In genomic region chrX:50600262-50600661, GRCm38 (mm10) we compare ENCODE assay signal across 8 mouse cellular contexts.
A peak's percentile ranks its signal among the peaks of the same experiment; 100 is the strongest.
DNase-seq lines count a peak whose midpoint lies in the region; ATAC-seq and TF ChIP-seq lines count a peak whose summit lies in the region.
"Not testable (repeated sequence)": the region's sequence is repeated elsewhere in the genome, so short reads cannot be mapped to it uniquely, and the experiment has no call there.

No protein-coding gene starts in this region.

- not testable (repeated sequence) for H3K9me3 ChIP-seq in ES-E14 (ENCODE audit: control insufficient read depth, insufficient read depth, low read depth, low read length); forebrain, postnatal 0 days (ENCODE audit: low read length); hindbrain, embryonic 11.5 days (ENCODE audit: control insufficient read depth, low read length); kidney, postnatal 0 days (replicated peaks; ENCODE audit: low read length); liver, postnatal 0 days (ENCODE audit: low read length); midbrain, postnatal 0 days (ENCODE audit: low read length); stomach, embryonic 15.5 days

- H3K27ac ChIP-seq in ES-E14 (ENCODE audit: insufficient read depth, low read depth, low read length, poor library complexity, severe bottlenecking); hindbrain, embryonic 11.5 days (ENCODE audit: low read depth, low read length); kidney, postnatal 0 days; liver, postnatal 0 days (ENCODE audit: low read depth); stomach, embryonic 15.5 days: not testable (repeated sequence)
- H3K27ac ChIP-seq in forebrain, postnatal 0 days (ENCODE audit: low read depth, low read length) = peak overlapping the region; percentile 75
- peak overlapping the region; percentile 62; the same call in 1 of the 2 replicates for H3K27ac ChIP-seq in midbrain, postnatal 0 days (ENCODE audit: low read depth, low read length)

- in situ Hi-C loops in ES-E14 (cut with MboI; ENCODE audit: low sequenced_read_pairs in 2 of 2, unreplicated experiment in 2 of 2) = not testable (repeated sequence)

- not testable (repeated sequence) for DNase-seq in ES-E14 (ENCODE audit: low read depth, low spot score)
- DNase-seq in embryo, embryonic 10.5 days (ENCODE audit: low spot score) = peak; percentile 81
- DNase-seq in forebrain, postnatal 0 days = peak; percentile 87
- peak; percentile 79 for DNase-seq in hindbrain, embryonic 11.5 days (ENCODE audit: low spot score)
- peak; percentile 31 for DNase-seq in kidney, postnatal 0 days (ENCODE audit: low spot score)
- DNase-seq in liver, postnatal 0 days = peak; percentile 53
- DNase-seq in midbrain, postnatal 0 days (ENCODE audit: low spot score) = peak; percentile 83

- peak; percentile 77 for ATAC-seq in forebrain, postnatal 0 days
- not testable (repeated sequence) for ATAC-seq in hindbrain, embryonic 11.5 days (ENCODE audit: low FRiP score); kidney, postnatal 0 days (replicated peaks; ENCODE audit: low FRiP score, low read depth); stomach, embryonic 15.5 days (ENCODE audit: insufficient read depth, low FRiP score, low read depth)
- ATAC-seq in liver, postnatal 0 days = peak; percentile 69
- peak; percentile 59; the same call in 1 of the 2 replicates for ATAC-seq in midbrain, postnatal 0 days (ENCODE audit: low FRiP score)

- H3K4me3 ChIP-seq in ES-E14 (ENCODE audit: insufficient read depth in 1 of 2, low read depth in 1 of 2, low read length in 2 of 2, poor library complexity in 1 of 2, severe bottlenecking in 1 of 2) = not testable (repeated sequence)
- H3K4me3 ChIP-seq in forebrain, postnatal 0 days (ENCODE audit: low read depth, low read length) = peak overlapping the region; percentile 19; the same call in 1 of the 2 replicates
- H3K4me3 ChIP-seq in hindbrain, embryonic 11.5 days (ENCODE audit: low read depth, low read length) = peak overlapping the region; percentile 8; the same call in 1 of the 2 replicates
- H3K4me3 ChIP-seq in kidney, postnatal 0 days (replicated peaks; ENCODE audit: low read depth, low read length) = 0 out of 2 replicates have a peak overlapping the region, but pooled peaks have one; percentile 4
- H3K4me3 ChIP-seq in liver, postnatal 0 days (ENCODE audit: low read depth, low read length) = peak overlapping the region; percentile 11; the same call in 1 of the 2 replicates
- H3K4me3 ChIP-seq in midbrain, postnatal 0 days (ENCODE audit: low read depth, low read length) = peak overlapping the region; percentile 16; the same call in 1 of the 2 replicates
- peak overlapping the region; percentile 22; the same call in 1 of the 2 replicates for H3K4me3 ChIP-seq in stomach, embryonic 15.5 days (replicated peaks)

- WGBS in forebrain, postnatal 0 days = 58% methylated on average over 3 of the region's 3 CpGs
- WGBS in hindbrain, embryonic 11.5 days = 72% methylated on average over 3 of the region's 3 CpGs
- WGBS in kidney, postnatal 0 days = 60% methylated on average over 3 of the region's 3 CpGs
- 60% methylated on average over 3 of the region's 3 CpGs for WGBS in liver, postnatal 0 days (ENCODE audit: insufficient replicate concordance)
- WGBS in midbrain, postnatal 0 days = 66% methylated on average over 3 of the region's 3 CpGs
- WGBS in stomach, embryonic 15.5 days = 74% methylated on average over 3 of the region's 3 CpGs

- not testable (repeated sequence) for H3K4me1 ChIP-seq in ES-E14 (ENCODE audit: control insufficient read depth in 2 of 2, insufficient read depth in 2 of 2, low read length in 2 of 2, poor library complexity in 1 of 2); forebrain, postnatal 0 days (ENCODE audit: insufficient read depth); hindbrain, embryonic 11.5 days (replicated peaks; ENCODE audit: control insufficient read depth, insufficient read depth, low read length); kidney, postnatal 0 days (replicated peaks; ENCODE audit: insufficient read depth, low read length); liver, postnatal 0 days (ENCODE audit: insufficient read depth); midbrain, postnatal 0 days (ENCODE audit: insufficient read depth, low read length); stomach, embryonic 15.5 days

- TF ChIP-seq EP300 in liver, postnatal 0 days (IDR thresholded peaks at IDR 0.05; ENCODE audit: low read depth) = not testable (repeated sequence)

- not testable (repeated sequence) for H3K9ac ChIP-seq in ES-E14 (ENCODE audit: insufficient read depth, low read depth, low read length, poor library complexity, severe bottlenecking); hindbrain, embryonic 11.5 days (ENCODE audit: low read depth, low read length); kidney, postnatal 0 days (ENCODE audit: low read depth, low read length); liver, postnatal 0 days (replicated peaks); midbrain, postnatal 0 days (replicated peaks; ENCODE audit: low read length, poor library complexity, severe bottlenecking); stomach, embryonic 15.5 days
- H3K9ac ChIP-seq in forebrain, postnatal 0 days = peak overlapping the region; percentile 45

- H3K36me3 ChIP-seq in ES-E14 (ENCODE audit: control insufficient read depth, insufficient read depth, low read length, poor library complexity, severe bottlenecking); forebrain, postnatal 0 days (ENCODE audit: insufficient read depth); hindbrain, embryonic 11.5 days (ENCODE audit: control insufficient read depth, insufficient read depth, low read length); kidney, postnatal 0 days (ENCODE audit: insufficient read depth, low read length); liver, postnatal 0 days (replicated peaks; ENCODE audit: insufficient read depth, low read length); midbrain, postnatal 0 days (ENCODE audit: insufficient read depth, low read length); stomach, embryonic 15.5 days: not testable (repeated sequence)

- TF ChIP-seq CTCF in forebrain, postnatal 0 days (IDR thresholded peaks at IDR 0.05; ENCODE audit: low read depth) = peak; percentile 61
- peak; percentile 73 for TF ChIP-seq CTCF in kidney, postnatal 0 days (IDR thresholded peaks at IDR 0.05; ENCODE audit: low read depth)
- TF ChIP-seq CTCF in liver, postnatal 0 days (IDR thresholded peaks at IDR 0.05; ENCODE audit: low read depth) = peak; percentile 80
- TF ChIP-seq CTCF in midbrain, postnatal 0 days (IDR thresholded peaks at IDR 0.05) = peak; percentile 78

- not testable (repeated sequence) for H3K27me3 ChIP-seq in forebrain, postnatal 0 days (ENCODE audit: insufficient read depth, low read length); hindbrain, embryonic 11.5 days (ENCODE audit: control insufficient read depth, insufficient read depth, low read length); kidney, postnatal 0 days (ENCODE audit: insufficient read depth, low read length); liver, postnatal 0 days (ENCODE audit: insufficient read depth, low read length); midbrain, postnatal 0 days (ENCODE audit: insufficient read depth, low read length); stomach, embryonic 15.5 days (replicated peaks)

- H3K4me2 ChIP-seq in forebrain, postnatal 0 days (ENCODE audit: low read depth) = peak overlapping the region; percentile 38
- H3K4me2 ChIP-seq in hindbrain, embryonic 11.5 days (replicated peaks; ENCODE audit: low read depth, low read length) = 0 out of 2 replicates have a peak overlapping the region, but pooled peaks have one; percentile 25
- peak overlapping the region; percentile 38; the same call in 1 of the 2 replicates for H3K4me2 ChIP-seq in kidney, postnatal 0 days (ENCODE audit: low read length)
- H3K4me2 ChIP-seq in liver, postnatal 0 days (ENCODE audit: low read depth, low read length) = peak overlapping the region; percentile 20; the same call in 1 of the 2 replicates
- peak overlapping the region; percentile 35 for H3K4me2 ChIP-seq in midbrain, postnatal 0 days (ENCODE audit: low read depth, low read length, poor library complexity, severe bottlenecking)
- peak overlapping the region; percentile 43 for H3K4me2 ChIP-seq in stomach, embryonic 15.5 days

TF ChIP-seq in ES-E14, 5 proteins besides CTCF, POLR2A, EP300 and RAD21:
- peak; percentile 98 for TF ChIP-seq ZNF384 (IDR thresholded peaks at IDR 0.05; ENCODE audit: low read depth, low read length)
